Mouse (Mus musculus) left cerebral cortex, adult 2 months (tissue): ENCODE data around the gene 1700067K01Rik. TPM values are rescaled to one million over a fixed set of nuclear protein-coding genes. Genes with fewer than 3 reads are reported as not detected.
A peak's percentile ranks its signal among the peaks of the same experiment; 100 is the strongest.
"Not testable (repeated sequence)": the region's sequence is repeated elsewhere in the genome, so short reads cannot be mapped to it uniquely, and the experiment has no call there.

Experiments
- DNase-seq, 2 experiments: peaks; one replicate each; pipeline ENCODE4 v3.0.0; 2021 to 2022; ENCODE audit warnings: low spot score in 2 of 2, mixed read lengths in 1 of 2; ENCODE audit errors: extremely low spot score in 1 of 2
- H3K27ac ChIP-seq: fragments of 200-600 bp; 2 replicates; pipeline ENCODE4 v1.8.1; 2022
- H3K4me3 ChIP-seq: fragments of 200-600 bp; 2 replicates; pipeline ENCODE4 v1.8.1; 2022
- CTCF ChIP-seq: fragments of 200-600 bp; IDR thresholded peaks from 2 replicates; pipeline ENCODE4 v1.8.1; 2022; ENCODE audit warnings: antibody characterized with exemption, mild to moderate bottlenecking, moderate library complexity
- intact Hi-C: fragments of 180-260 bp; cut with DNase I; formaldehyde crosslinking; loops from one replicate; pipeline ENCODE4 v1.15.1; 2025
- total RNA-seq, 2 experiments: library from RNA; stranded (reverse); gene quantifications; 2 replicates each; pipeline ENCODE4 v1.2.3; 2021

The 1700067K01Rik gene
- total RNA-seq, 2 experiments from 2014 or later = 0.41 TPM; not detected in 1

DNA sequence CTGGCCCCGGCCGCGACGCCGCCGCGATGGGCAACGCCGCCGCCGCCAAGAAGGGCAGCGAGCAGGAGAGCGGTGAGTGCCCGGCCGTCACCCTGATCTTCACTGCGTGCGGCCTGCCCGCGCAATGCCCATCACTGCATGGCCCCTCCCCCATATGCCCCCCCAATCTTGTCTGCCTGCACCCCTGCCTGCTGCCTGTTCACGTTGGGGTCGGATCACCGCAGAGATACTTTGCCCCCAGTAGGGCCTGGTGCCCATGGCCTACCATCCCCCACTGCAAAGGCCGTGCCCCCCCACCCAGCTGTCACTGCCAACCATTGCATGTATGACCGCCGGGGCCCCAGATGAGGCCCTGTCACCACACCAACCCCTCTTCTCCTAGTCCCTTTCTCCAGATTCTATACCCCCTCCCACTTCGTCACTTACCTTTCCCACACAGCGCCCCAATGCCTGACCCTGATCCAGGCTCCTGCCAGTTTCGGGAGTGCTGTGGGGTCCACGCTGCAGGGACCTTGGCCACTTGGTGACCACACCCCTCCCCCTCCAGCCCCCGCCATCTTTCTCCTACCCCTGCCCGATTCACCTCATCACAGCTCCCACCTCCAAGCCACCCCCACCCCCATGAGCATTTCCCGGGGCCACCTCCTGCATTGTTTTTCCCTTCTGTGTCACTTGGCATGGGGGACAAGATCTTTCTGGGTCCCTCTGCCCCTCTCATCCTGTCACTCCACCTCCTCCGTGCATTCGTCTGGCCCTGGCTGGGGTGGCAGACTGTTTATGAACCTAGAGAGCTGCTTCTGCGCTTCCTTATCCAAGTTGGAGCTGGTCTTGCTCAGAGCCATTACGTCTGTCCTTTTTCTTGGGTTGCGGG lies 27.9 kb upstream of the 1700067K01Rik start:
- intact Hi-C loops = no loop called here
- no peak for TF ChIP-seq CTCF
- DNase-seq = no peak
- peak overlapping the region; percentile 64 for H3K4me3 ChIP-seq
- H3K27ac ChIP-seq = peak overlapping the region; percentile 81

GRCm38 (mm10) chr8:83974521-83974920 lies 26.8 kb upstream of the 1700067K01Rik start:
- TF ChIP-seq CTCF = no peak
- Histone ChIP-seq H3K4me3 (peak overlapping the region; percentile 64), H3K27ac (no peak overlapping the region)
- intact Hi-C loops = no loop called here
- DNase-seq = no peak

DNA sequence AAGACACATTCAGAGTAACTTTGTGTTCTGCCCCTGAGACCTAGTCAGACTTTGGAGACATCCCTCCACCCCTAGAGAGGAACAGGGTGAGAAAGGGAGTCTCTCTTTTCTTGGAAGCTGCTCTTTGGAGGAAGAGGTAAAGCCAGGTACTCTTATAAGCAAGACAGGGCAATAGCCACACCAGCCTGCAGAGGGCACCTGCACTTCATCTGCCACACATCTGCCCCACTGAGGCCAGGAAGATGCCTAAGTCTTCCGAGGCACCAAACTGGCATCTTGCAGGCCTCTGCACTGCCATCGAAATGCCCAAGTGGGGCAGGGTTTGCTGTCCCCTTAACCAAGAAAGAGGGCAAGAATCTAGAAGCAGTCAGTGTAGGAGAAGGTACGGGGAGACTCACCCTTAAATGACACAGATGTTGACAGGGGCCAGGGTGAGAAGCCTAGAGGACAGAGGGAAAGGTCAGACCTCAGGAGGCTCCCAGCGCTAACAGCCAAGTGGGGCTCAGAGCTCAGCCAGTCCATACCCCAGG lies 25.1 kb upstream of the 1700067K01Rik start:
- H3K27ac ChIP-seq = no peak overlapping the region
- intact Hi-C loops = loop anchor here (2.0 kb wide), 1 partner anchor 19 kb away; no protein-coding TSS in a partner anchor
- no peak overlapping the region for H3K4me3 ChIP-seq
- TF ChIP-seq CTCF = peak; percentile 47
- no peak for DNase-seq

DNA sequence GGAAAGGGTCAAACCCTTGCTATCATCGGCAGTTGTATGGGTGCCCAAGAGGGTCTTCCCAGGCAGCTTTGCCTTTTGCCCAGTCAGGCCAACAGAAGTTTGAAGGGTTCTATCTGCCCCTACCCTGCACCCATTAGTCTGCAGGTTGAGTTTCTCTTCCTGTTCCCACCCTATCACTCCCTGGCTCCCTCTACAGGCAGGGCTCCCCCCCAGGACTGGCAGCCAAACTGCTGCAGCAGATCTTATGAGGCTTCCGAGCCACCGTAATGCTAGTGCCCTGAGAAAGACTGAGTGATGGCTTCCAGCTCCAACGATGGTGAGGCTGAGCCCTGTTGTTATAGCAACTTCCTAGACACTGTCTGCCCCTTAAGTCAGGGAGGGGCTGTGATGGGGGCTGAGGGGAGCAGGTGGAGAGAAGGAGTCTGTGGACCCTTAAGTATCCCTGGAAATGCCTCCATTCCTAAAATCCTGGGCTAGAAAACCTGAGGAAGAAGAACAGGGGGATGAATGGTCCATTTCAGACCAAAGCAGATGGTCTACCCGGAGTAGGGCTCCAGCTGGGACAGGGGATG lies 24.4 kb upstream of the 1700067K01Rik start:
- DNase-seq = no peak
- intact Hi-C loops = loop anchor here (2.0 kb wide), 1 partner anchor 18 kb away; no protein-coding TSS in a partner anchor
- H3K27ac ChIP-seq = no peak overlapping the region; the same call in 1 of the 2 replicates
- H3K4me3 ChIP-seq = no peak overlapping the region
- peak; percentile 39 for TF ChIP-seq CTCF

DNA sequence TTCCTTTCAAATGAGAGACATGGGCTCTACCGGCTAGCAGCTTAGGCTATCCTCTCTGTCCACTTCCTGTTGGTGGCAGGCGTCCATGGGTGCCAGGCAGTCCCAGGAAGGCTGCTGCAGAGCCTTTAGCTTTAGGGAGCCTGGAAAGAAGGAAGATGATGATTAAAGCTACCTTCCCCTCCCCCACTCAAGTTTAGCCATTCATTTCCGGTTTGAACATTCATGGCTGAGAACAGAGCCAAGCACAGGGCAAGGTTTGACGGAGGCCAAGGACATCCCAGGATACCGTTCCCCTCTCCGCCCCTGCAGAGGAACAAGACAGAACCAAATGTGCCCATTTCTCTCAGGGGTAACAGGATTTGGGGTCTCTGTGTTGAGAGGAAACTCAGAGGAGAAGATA lies 23.7 kb upstream of the 1700067K01Rik start:
- DNase-seq = no peak
- Histone ChIP-seq H3K4me3 (peak overlapping the region; percentile 3; the same call in 1 of the 2 replicates), H3K27ac (no peak overlapping the region; the same call in 1 of the 2 replicates)
- intact Hi-C loops = loop anchor here (2.0 kb wide), 1 partner anchor 17 kb away; no protein-coding TSS in a partner anchor
- no peak for TF ChIP-seq CTCF

DNA sequence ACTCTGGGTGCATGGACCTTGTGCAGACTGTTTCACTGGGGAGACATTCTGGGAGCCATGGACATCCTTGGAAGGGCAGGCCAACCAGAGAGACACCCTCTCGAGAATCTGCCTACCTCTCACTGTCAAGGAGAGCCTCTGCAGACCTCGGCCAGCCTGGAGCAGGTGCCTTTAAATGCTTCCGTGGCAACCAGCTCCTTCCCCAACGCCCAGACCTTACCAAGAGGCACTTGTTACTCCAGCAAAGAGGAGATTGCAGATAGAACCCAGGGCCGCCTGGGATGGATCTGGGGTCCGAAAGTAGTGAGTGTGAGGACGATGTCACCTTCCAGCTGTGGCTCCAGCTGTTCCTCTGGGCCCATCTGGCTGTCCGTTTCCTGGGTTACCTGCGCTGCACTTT lies 23.1 kb upstream of the 1700067K01Rik start:
- DNase-seq = no peak
- no peak for TF ChIP-seq CTCF
- Histone ChIP-seq H3K4me3 (no peak overlapping the region; the same call in 1 of the 2 replicates), H3K27ac (no peak overlapping the region)
- intact Hi-C loops = no loop called here

- intact Hi-C loops = no loop called here
- Histone ChIP-seq H3K27ac (no peak overlapping the region), H3K4me3 (no peak overlapping the region)
- TF ChIP-seq CTCF = no peak
- DNase-seq = no peak
Measured at GRCm38 (mm10) chr8:83980250-83980649, 21.1 kb upstream of the 1700067K01Rik start.

DNA sequence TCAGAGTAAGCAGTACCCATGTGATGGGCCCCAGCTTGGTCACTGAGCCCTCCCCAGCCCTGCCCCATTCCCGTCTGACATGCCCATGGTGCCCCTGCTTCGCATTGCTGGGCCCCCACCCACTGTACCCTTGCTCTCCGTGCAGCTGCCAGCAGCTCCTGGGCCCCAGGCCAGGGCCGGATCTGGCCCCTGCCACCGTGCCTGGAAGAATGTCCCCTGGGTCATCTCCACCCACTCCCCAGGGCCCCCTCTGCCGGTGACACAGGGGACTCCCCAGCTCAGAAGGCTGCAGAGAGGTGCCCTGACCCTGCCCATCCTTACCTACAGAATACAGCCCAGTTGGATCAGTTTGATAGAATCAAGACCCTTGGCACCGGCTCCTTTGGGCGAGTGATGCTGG lies 20.5 kb upstream of the 1700067K01Rik start:
- intact Hi-C loops = no loop called here

DNA sequence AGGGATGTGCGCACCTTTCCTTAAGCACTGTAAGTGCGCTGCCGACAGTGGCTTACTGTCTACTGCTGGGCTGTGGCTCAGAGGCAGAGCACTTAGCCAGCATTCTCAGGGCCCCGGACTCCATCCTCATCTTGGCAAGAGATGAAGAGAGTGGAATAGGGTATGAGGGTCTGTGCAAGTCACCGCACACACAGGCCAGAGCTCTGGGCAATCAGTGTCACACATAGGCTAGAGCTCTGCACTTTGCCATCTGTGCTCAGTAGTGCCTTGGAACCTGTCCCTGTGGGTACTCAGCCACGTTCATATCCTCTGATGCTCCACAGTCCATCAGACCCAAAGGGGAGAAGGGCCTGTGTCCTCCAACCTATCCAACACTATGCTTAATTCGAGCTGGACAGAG lies 19.8 kb upstream of the 1700067K01Rik start:
- intact Hi-C loops = no loop called here
- Histone ChIP-seq H3K4me3 (no peak overlapping the region), H3K27ac (no peak overlapping the region)
- no peak for DNase-seq
- TF ChIP-seq CTCF = no peak

More for the DNA sequence above, 20.5 kb upstream of the 1700067K01Rik start:
- DNase-seq = no peak
- TF ChIP-seq CTCF = peak; percentile 7
- Histone ChIP-seq H3K4me3 (no peak overlapping the region), H3K27ac (no peak overlapping the region)

- H3K27ac ChIP-seq = no peak overlapping the region
- intact Hi-C loops = no loop called here
- no peak for TF ChIP-seq CTCF
- no peak overlapping the region for H3K4me3 ChIP-seq
- DNase-seq = no peak
Measured at GRCm38 (mm10) chr8:83982449-83982848, 18.9 kb upstream of the 1700067K01Rik start.

GRCm38 (mm10) chr8:83983222-83983621 lies 18.1 kb upstream of the 1700067K01Rik start:
- DNase-seq, H3K4me3 ChIP-seq, intact Hi-C loops, H3K27ac ChIP-seq: not testable (repeated sequence)
- TF ChIP-seq CTCF = peak; percentile 37

DNA sequence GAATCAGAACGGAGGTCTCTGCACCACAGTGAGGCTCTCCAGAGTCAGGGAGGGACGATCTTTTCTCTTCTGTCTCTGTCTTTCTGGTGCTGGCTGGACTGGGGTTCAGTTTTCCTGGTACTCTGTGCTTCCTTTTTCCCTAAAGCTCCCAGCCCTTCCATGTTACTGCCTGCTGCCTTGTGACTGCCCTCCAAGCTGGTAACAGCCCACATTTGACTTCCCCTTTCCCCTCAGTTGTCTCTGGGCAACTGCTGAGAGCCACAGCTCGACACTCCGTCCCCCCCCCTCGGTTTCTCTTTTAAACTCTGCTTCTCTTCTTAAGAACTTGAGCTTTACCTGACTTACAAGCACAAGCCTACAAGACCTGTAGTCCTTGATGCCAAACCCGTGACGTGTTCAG lies 12.1 kb upstream of the 1700067K01Rik start:
- TF ChIP-seq CTCF = no peak
- no peak overlapping the region for H3K27ac ChIP-seq
- intact Hi-C loops = no loop called here
- DNase-seq = no peak
- no peak overlapping the region for H3K4me3 ChIP-seq
